Mouse (Mus musculus): ENCODE results near the gene Gm10647.
"Not testable (repeated sequence)": the region's sequence is repeated elsewhere in the genome, so short reads cannot be mapped to it uniquely, and the experiment has no call there.

Gm10647 gene

GRCm38 (mm10) chr9:66796739-66797138 is at the start of gene Gm10647:
TSS of gene Gm10647 (plus strand) at chr9:66797039.
- DNase-seq (ENCODE audit: low read depth, low spot score): no peak

GRCm38 (mm10) chr9:66748390-66748789 is 48.4 kb upstream of the Gm10647 start:
- no peak for DNase-seq (ENCODE audit: low read depth, low spot score)

- no peak for DNase-seq (ENCODE audit: low read depth, low spot score)
Measured at GRCm38 (mm10) chr9:66752849-66753248, 44.0 kb upstream of the Gm10647 start.

- DNase-seq (ENCODE audit: low read depth, low spot score): no peak
Measured at GRCm38 (mm10) chr9:66760991-66761390, 35.8 kb upstream of the Gm10647 start.

GRCm38 (mm10) chr9:66768721-66769120 is 28.1 kb upstream of the Gm10647 start:
- no peak for DNase-seq (ENCODE audit: low read depth, low spot score)

- DNase-seq (ENCODE audit: low read depth, low spot score): no peak
Measured at GRCm38 (mm10) chr9:66769275-66769674, 27.6 kb upstream of the Gm10647 start.

- no peak for DNase-seq (ENCODE audit: low read depth, low spot score)
Measured at GRCm38 (mm10) chr9:66770701-66771100, 26.1 kb upstream of the Gm10647 start.

GRCm38 (mm10) chr9:66784552-66784951 is 12.3 kb upstream of the Gm10647 start:
- not testable (repeated sequence) for DNase-seq (ENCODE audit: low read depth, low spot score)

GRCm38 (mm10) chr9:66787821-66788220 is 9.0 kb upstream of the Gm10647 start:
- DNase-seq (ENCODE audit: low read depth, low spot score): peak; percentile 71

- peak; percentile 44 for DNase-seq (ENCODE audit: low read depth, low spot score)
Measured at GRCm38 (mm10) chr9:66794629-66795463, 2.0 kb upstream of the Gm10647 start.

GRCm38 (mm10) chr9:66795464-66796324 is 1.1 kb upstream of the Gm10647 start, which contains the start of gene Aph1b:
TSS of gene Aph1b (minus strand) at chr9:66795490.
- DNase-seq (ENCODE audit: low read depth, low spot score): peak; percentile 99

GRCm38 (mm10) chr9:66801947-66802346 is 5.1 kb downstream of the Gm10647 start:
- no peak for DNase-seq (ENCODE audit: low read depth, low spot score)

- not testable (repeated sequence) for DNase-seq (ENCODE audit: low read depth, low spot score)
Measured at GRCm38 (mm10) chr9:66805951-66806350, 9.1 kb downstream of the Gm10647 start.

- no peak for DNase-seq (ENCODE audit: low read depth, low spot score)
Measured at GRCm38 (mm10) chr9:66813392-66813791, 16.6 kb downstream of the Gm10647 start.

GRCm38 (mm10) chr9:66820996-66821395 is 24.2 kb downstream of the Gm10647 start:
- no peak for DNase-seq (ENCODE audit: low read depth, low spot score)

- not testable (repeated sequence) for DNase-seq (ENCODE audit: low read depth, low spot score)
Measured at GRCm38 (mm10) chr9:66822255-66822654, 25.4 kb downstream of the Gm10647 start.

- DNase-seq (ENCODE audit: low read depth, low spot score): peak; percentile 76
Measured at GRCm38 (mm10) chr9:66825990-66826389, 29.2 kb downstream of the Gm10647 start.

- DNase-seq (ENCODE audit: low read depth, low spot score): no peak
Measured at GRCm38 (mm10) chr9:66832366-66832908, 35.6 kb downstream of the Gm10647 start.

- DNase-seq (ENCODE audit: low read depth, low spot score): no peak
Measured at GRCm38 (mm10) chr9:66833851-66834250, 37.0 kb downstream of the Gm10647 start.

GRCm38 (mm10) chr9:66834318-66835096 is 37.7 kb downstream of the Gm10647 start, which contains the start of gene Aph1c:
TSS of gene Aph1c (minus strand) at chr9:66834726.
- DNase-seq (ENCODE audit: low read depth, low spot score): peak; percentile 97

GRCm38 (mm10) chr9:66835097-66835480 is 38.2 kb downstream of the Gm10647 start:
- DNase-seq (ENCODE audit: low read depth, low spot score): no peak

Measured in 3T3-L1 (cell line).